Mouse (Mus musculus) left cerebral cortex, postnatal 14 days (tissue): ENCODE measurements around the gene 2010111I01Rik. TPM values are rescaled to one million over a fixed set of nuclear protein-coding genes. Genes with fewer than 3 reads are reported as not detected.
"Not testable (repeated sequence)": the region's sequence is repeated elsewhere in the genome, so short reads cannot be mapped to it uniquely, and the experiment has no call there.

ENCODE experiments used
- DNase-seq, 2 experiments: peaks; one replicate each; pipeline ENCODE4 v3.0.0; 2021 to 2022; ENCODE audit warnings: low spot score in 2 of 2, mixed read lengths in 1 of 2
- intact Hi-C: fragments of 180-260 bp; cut with DNase I; formaldehyde crosslinking; loops from one replicate; pipeline ENCODE4 v1.15.1; 2025
- total RNA-seq, 2 experiments: library from RNA; stranded (reverse); gene quantifications; 2 replicates each; pipeline ENCODE4 v1.2.3; 2021

2010111I01Rik gene
- total RNA-seq, 2 experiments from 2014 or later: 80.6 to 105 TPM

- intact Hi-C loops: no loop called here
- DNase-seq: no peak
These were observed 344.9 kb downstream of the 2010111I01Rik start for GRCm38 (mm10) chr13:63309563-63309962.

GRCm38 (mm10) chr13:63311156-63311555 is 346.5 kb downstream of the 2010111I01Rik start:
- DNase-seq: no peak
- intact Hi-C loops: no loop called here

- DNase-seq: no peak
- intact Hi-C loops: no loop called here
These were observed 348.6 kb downstream of the 2010111I01Rik start for GRCm38 (mm10) chr13:63313247-63313646.

- intact Hi-C loops: no loop called here
- no peak for DNase-seq
These were observed 349.3 kb downstream of the 2010111I01Rik start for GRCm38 (mm10) chr13:63313748-63314607.

- intact Hi-C loops: no loop called here
- no peak for DNase-seq
These were observed 349.9 kb downstream of the 2010111I01Rik start for GRCm38 (mm10) chr13:63314608-63314920.

GRCm38 (mm10) chr13:63315111-63315510 is 350.4 kb downstream of the 2010111I01Rik start:
- DNase-seq, intact Hi-C loops: not testable (repeated sequence)

GRCm38 (mm10) chr13:63315777-63316176 is 351.1 kb downstream of the 2010111I01Rik start:
- no peak for DNase-seq
- intact Hi-C loops: no loop called here

GRCm38 (mm10) chr13:63316407-63316806 is 351.7 kb downstream of the 2010111I01Rik start:
- intact Hi-C loops: no loop called here

GRCm38 (mm10) chr13:63317681-63318104 is 353.0 kb downstream of the 2010111I01Rik start:
- intact Hi-C loops: no loop called here
- no peak for DNase-seq

More at GRCm38 (mm10) chr13:63316407-63316806, 351.7 kb downstream of the 2010111I01Rik start:
- DNase-seq: no peak

GRCm38 (mm10) chr13:63319814-63320213 is 355.1 kb downstream of the 2010111I01Rik start:
- DNase-seq: no peak
- intact Hi-C loops: no loop called here

GRCm38 (mm10) chr13:63321689-63322088 is 357.0 kb downstream of the 2010111I01Rik start:
- intact Hi-C loops: no loop called here
- no peak for DNase-seq

GRCm38 (mm10) chr13:63322756-63323155 is 358.1 kb downstream of the 2010111I01Rik start:
- DNase-seq: no peak
- intact Hi-C loops: no loop called here

GRCm38 (mm10) chr13:63323286-63324075 is 358.8 kb downstream of the 2010111I01Rik start:
- no peak for DNase-seq
- intact Hi-C loops: no loop called here

- intact Hi-C loops: no loop called here
- DNase-seq: no peak
These were observed 359.6 kb downstream of the 2010111I01Rik start for GRCm38 (mm10) chr13:63324311-63324710.

GRCm38 (mm10) chr13:63324978-63325848 is 360.5 kb downstream of the 2010111I01Rik start:
- DNase-seq: no peak
- intact Hi-C loops: no loop called here

- intact Hi-C loops: no loop called here
- DNase-seq: no peak
These were observed 361.3 kb downstream of the 2010111I01Rik start for GRCm38 (mm10) chr13:63326015-63326414.

- peak; percentile 62 to 79 for DNase-seq
- intact Hi-C loops: loop anchor here (2.0 to 5.0 kb wide), 2 partner anchors 88 to 284 kb away; no protein-coding TSS in a partner anchor
These were observed 365.7 kb downstream of the 2010111I01Rik start for GRCm38 (mm10) chr13:63330236-63330860.

- peak; percentile 76 to 79 for DNase-seq
- intact Hi-C loops: loop anchor here (2.0 to 5.0 kb wide), 2 partner anchors 89 to 285 kb away; no protein-coding TSS in a partner anchor
These were observed 366.7 kb downstream of the 2010111I01Rik start for GRCm38 (mm10) chr13:63331379-63331778.
